Mouse (Mus musculus) hindbrain, embryonic 14.5 days (tissue): ENCODE measurements around the gene Mcl1. TPM values are rescaled to one million over a fixed set of nuclear protein-coding genes. Genes with fewer than 3 reads are reported as not detected.

Experiments used
- ATAC-seq: fragments of 200-750 bp; cut with Nextera tagmentation; 2 replicates; pipeline ENCODE4 v1.8.0; 2017; ENCODE audit warnings: moderate number of reproducible peaks, mild to moderate bottlenecking, moderate TSS enrichment, moderate library complexity; ENCODE audit not compliant: low FRiP score
- DNase-seq: peaks from one replicate; pipeline ENCODE4 v3.0.0-alpha.2; 2015; ENCODE audit warnings: low spot score
- H3K27ac ChIP-seq: fragments of 300-500 bp; sonication (generic); 2 replicates; pipeline ENCODE4 v1.5.1; 2014; ENCODE audit warnings: mild to moderate bottlenecking, moderate library complexity
- H3K27me3 ChIP-seq: fragments of 300-500 bp; sonication (generic); 2 replicates; pipeline ENCODE4 v1.6.1; 2014; ENCODE audit warnings: mild to moderate bottlenecking, low read length, mixed read lengths; ENCODE audit not compliant: control insufficient read depth, insufficient read depth
- H3K36me3 ChIP-seq: fragments of 300-500 bp; sonication (generic); replicated peaks from 2 replicates; pipeline ENCODE4 v1.6.1; 2014; ENCODE audit not compliant: control insufficient read depth, insufficient read depth
- H3K4me1 ChIP-seq: fragments of 300-500 bp; sonication (generic); replicated peaks from 2 replicates; pipeline ENCODE4 v1.6.1; 2014; ENCODE audit warnings: antibody characterized with exemption, low read length, mixed read lengths; ENCODE audit not compliant: control insufficient read depth, insufficient read depth
- H3K4me2 ChIP-seq: fragments of 300-500 bp; sonication (generic); replicated peaks from 2 replicates; pipeline ENCODE4 v1.6.1; 2014; ENCODE audit warnings: mild to moderate bottlenecking, moderate library complexity
- H3K4me3 ChIP-seq: fragments of 300-500 bp; sonication (generic); replicated peaks from 2 replicates; pipeline ENCODE4 v1.5.1; 2014; ENCODE audit warnings: mild to moderate bottlenecking, low read length
- H3K9ac ChIP-seq: fragments of 300-500 bp; sonication (generic); 2 replicates; pipeline ENCODE4 v1.6.1; 2014
- H3K9me3 ChIP-seq: fragments of 300-500 bp; sonication (generic); 2 replicates; pipeline ENCODE4 v1.6.1; 2016; ENCODE audit warnings: low read length; ENCODE audit not compliant: control insufficient read depth
- WGBS: fragments of 180-500 bp; shearing (Covaris S2); extraction: QIAGEN DNeasy Blood & Tissue Kit; methylation state at CpG from one replicate; pipeline ENCODE4 v1.1.7; 2014; 5-methylcytosine and 5-hydroxymethylcytosine counted together
- polyA plus RNA-seq: library from polyadenylated mRNA; unstranded; fragments of >200 nt; fragmentation: Nextera tagmentation; extraction: Ambion mirVana; gene quantifications from 2 replicates; pipeline ENCODE4 v1.2.1, GENCODE M21; 2014

Mcl1 gene
- polyA plus RNA-seq, 1 experiment from 2014 or later: 60.3 TPM

DNA sequence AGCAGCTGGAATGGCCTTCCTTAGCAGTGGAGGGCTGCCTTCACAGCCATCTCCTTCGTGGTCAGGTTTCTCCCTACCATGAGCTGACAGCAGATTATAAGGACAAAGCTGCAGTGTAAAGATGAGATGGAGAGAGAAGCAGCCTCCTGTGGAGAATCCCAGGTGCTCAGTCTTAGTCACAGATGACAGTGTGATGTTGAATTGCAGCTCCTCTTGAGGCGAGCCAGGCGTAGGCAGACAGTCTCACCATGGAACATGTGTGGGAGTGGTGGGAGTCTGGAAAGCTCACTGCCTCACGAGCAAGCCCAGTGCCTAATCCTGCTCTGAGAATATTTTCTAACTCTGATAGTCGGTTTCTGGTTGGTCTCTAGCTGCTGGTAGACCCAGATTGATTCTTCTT lies 30.8 kb upstream of the Mcl1 start:
- 92% methylated on average over 5 of the region's 5 CpGs for WGBS
- no peak for ATAC-seq

DNA sequence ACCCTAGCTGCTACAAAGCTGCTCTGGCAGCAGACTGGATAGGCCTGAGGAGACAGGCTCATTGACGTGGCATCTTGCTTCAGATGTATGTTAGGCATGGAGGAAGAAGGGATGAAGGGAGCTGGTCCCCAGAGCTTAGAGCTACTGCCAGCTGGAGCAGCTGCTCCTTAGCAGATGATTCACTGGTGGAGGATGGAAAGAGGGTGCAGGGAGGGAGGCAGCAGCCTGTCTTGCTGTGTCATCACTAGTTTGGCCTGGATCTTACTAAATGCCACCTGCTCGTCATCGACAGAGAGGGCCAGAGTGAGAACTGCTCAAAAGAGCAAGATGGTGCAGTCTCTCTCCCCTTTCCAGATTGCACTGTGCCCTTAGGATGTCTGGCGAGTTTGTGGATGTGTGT lies 28.8 kb upstream of the Mcl1 start:
- H3K27ac ChIP-seq: no peak overlapping the region
- no peak overlapping the region for H3K4me3 ChIP-seq
- H3K4me2 ChIP-seq: no peak overlapping the region
- peaks cover 13% of the 10 kb centered on the region for H3K4me1 ChIP-seq
- ATAC-seq (no peak), DNase-seq (no peak)
- peaks cover 84% of the 10 kb centered on the region for H3K36me3 ChIP-seq
- WGBS: 82% methylated on average over 4 of the region's 4 CpGs
- no peaks in the 10 kb centered on the region for H3K9me3 ChIP-seq
- no peaks in the 10 kb centered on the region for H3K27me3 ChIP-seq
- no peak overlapping the region for H3K9ac ChIP-seq

More for the DNA sequence above, 30.8 kb upstream of the Mcl1 start:
- DNase-seq: no peak
- no peak overlapping the region for H3K4me2 ChIP-seq
- H3K27me3 ChIP-seq: no peaks in the 10 kb centered on the region
- no peak overlapping the region for H3K9ac ChIP-seq
- H3K4me3 ChIP-seq: no peak overlapping the region
- no peaks in the 10 kb centered on the region for H3K9me3 ChIP-seq
- H3K36me3 ChIP-seq: peaks cover 64% of the 10 kb centered on the region
- peaks cover 13% of the 10 kb centered on the region for H3K4me1 ChIP-seq
- H3K27ac ChIP-seq: no peak overlapping the region

DNA sequence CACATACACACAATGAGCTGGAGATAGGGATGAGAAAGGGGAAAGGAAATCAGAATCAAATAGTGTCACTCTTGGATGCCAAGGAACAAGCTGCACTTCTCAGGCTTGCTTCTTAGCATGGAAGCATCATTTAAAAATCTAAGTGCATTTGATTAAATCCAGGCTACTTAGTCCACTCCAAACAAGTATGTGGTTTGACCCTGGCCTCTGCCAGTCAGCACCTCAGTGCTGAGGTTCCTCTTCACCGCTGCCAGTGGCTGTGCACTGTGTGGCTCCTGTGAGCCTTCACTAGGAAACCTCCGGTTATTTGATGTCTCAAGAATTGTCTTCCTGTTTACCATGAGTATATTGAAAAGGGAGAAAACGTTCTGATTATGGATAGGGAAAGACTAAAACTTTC lies 27.7 kb upstream of the Mcl1 start:
- 88% methylated on average over 3 of the region's 3 CpGs for WGBS
- Histone ChIP-seq H3K36me3 (peaks cover 94% of the 10 kb centered on the region), H3K9me3 (no peaks in the 10 kb centered on the region), H3K27ac (no peak overlapping the region), H3K4me2 (no peak overlapping the region), H3K4me3 (no peak overlapping the region), H3K27me3 (no peaks in the 10 kb centered on the region), H3K4me1 (peaks cover 10% of the 10 kb centered on the region), H3K9ac (no peak overlapping the region)
- DNase-seq (no peak), ATAC-seq (no peak)

DNA sequence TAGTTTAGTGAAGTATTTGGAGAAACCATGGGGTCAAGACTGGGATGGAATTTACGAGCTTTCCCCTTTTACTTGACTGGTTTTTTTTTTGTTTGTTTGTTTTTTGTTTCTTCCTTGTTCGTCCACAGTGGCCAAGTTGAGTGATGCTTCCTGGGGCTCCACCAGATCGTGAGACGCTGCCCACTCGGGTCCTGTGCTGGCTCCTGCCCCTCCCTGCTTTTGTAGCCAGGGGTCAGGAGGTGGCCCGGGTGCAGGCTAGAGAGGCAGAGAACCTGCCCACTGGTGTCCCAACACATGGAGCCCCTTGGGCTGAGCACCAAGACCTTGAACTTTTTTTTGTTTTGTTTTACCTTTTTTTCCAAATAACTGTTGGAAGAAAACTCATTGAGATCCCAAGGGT lies 27.3 kb upstream of the Mcl1 start:
- ATAC-seq (no peak), DNase-seq (no peak)
- H3K36me3 ChIP-seq: peaks cover 97% of the 10 kb centered on the region
- H3K27me3 ChIP-seq: no peaks in the 10 kb centered on the region
- H3K4me1 ChIP-seq: peaks cover 5% of the 10 kb centered on the region
- no peak overlapping the region for H3K4me2 ChIP-seq
- WGBS: 76% methylated on average over 6 of the region's 6 CpGs
- no peak overlapping the region for H3K9ac ChIP-seq
- no peaks in the 10 kb centered on the region for H3K9me3 ChIP-seq
- no peak overlapping the region for H3K4me3 ChIP-seq
- H3K27ac ChIP-seq: no peak overlapping the region

DNA sequence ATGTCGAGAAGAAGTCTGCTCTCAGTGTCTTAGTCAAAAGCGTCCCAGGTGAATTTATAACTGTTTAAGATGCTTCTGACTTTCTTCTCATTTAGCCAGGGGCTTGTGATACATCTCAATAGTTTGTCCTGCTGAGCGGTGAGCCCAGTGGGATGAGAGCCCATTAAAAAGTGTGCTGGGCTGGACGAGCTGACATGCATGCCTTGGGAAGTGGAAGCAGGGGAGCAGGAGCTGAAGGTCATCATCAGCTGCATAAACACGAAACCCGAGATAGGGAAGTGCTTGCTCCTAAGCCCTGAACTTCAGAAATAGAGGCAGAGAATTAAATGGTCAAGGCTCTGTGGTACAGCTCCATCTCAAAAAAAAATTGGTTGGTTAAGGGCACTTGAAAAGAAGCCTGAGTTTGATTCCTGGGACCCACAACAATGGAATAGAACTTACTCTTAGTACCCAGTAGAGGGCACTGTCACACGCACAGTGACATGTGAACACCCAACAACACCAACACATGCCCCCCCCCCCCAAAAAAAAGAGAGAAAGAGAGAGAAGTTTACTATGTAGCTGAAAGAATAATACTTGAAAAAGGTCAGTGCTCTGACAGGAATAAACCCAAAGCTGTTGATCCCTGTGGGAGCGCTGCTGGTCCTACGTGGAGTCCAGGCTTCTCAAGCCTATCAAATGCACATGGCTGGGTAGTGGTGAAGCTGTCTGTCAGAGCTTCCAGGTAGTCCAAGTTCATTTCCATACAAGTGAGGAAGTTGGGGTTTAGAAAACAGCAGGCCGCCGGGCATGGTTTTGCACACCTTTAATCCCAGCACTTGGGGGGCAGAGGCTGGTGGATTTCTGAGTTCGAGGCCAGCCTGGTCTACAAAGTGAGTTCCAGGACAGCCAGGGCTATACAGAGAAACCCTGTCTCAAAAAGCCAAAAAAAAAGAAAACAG lies 25.7 kb upstream of the Mcl1 start:
- H3K9ac ChIP-seq: no peak overlapping the region
- no peak overlapping the region for H3K4me3 ChIP-seq
- no peaks in the 10 kb centered on the region for H3K27me3 ChIP-seq
- H3K27ac ChIP-seq: no peak overlapping the region
- DNase-seq (peak; percentile 49), ATAC-seq (no peak)
- peaks cover 96% of the 10 kb centered on the region for H3K36me3 ChIP-seq
- 80% methylated on average over 12 of the region's 12 CpGs for WGBS
- H3K9me3 ChIP-seq: no peaks in the 10 kb centered on the region
- H3K4me2 ChIP-seq: no peak overlapping the region
- no peaks in the 10 kb centered on the region for H3K4me1 ChIP-seq

DNA sequence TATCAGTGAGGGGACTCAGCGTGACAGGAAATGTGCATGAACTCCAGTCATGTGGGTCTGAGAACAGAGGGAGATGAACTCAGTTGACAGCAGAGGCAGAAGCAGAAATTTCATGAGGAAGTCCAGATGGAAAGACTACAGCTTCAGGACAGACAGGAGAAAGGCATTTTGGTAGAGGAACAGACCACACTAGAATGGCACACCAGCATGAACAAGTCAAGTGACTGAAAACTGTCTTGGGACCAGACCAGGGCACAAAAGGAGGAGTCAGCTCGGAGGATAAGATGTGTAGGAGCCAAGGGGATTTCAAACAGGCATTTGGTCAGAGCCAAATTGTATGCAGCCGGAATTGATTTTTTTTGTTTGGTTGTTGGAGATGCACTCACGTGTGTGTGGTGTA lies 23.0 kb upstream of the Mcl1 start:
- no peaks in the 10 kb centered on the region for H3K27me3 ChIP-seq
- no peak for ATAC-seq
- no peak overlapping the region for H3K4me2 ChIP-seq
- H3K9me3 ChIP-seq: no peaks in the 10 kb centered on the region
- no peak for DNase-seq
- no peak overlapping the region for H3K4me3 ChIP-seq
- H3K36me3 ChIP-seq: peaks cover 78% of the 10 kb centered on the region
- H3K27ac ChIP-seq: no peak overlapping the region
- H3K4me1 ChIP-seq: no peaks in the 10 kb centered on the region
- no peak overlapping the region for H3K9ac ChIP-seq
- 81% methylated on average over 4 of the region's 4 CpGs for WGBS

DNA sequence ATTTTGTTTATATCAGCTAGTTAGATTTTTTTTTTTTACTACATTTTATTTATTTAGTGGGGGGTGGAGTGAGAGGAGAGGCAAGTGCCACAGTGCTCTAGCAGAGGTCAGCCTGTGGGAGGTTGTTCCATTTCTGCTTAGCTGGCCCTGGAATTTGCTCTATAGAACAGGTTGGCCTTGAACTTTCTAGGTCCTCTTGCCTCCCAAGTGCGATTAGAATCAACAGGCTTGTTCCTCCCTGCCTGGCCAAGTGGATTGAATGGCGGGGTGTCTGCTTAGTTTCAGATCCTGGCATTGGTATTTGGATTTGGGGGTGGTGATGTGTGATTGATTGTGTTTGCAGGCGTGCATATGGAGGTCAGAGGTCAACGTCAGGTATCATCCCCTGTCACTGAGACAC lies 22.5 kb upstream of the Mcl1 start:
- H3K27me3 ChIP-seq: no peaks in the 10 kb centered on the region
- H3K9ac ChIP-seq: no peak overlapping the region
- no peak overlapping the region for H3K4me2 ChIP-seq
- ATAC-seq: no peak
- H3K4me3 ChIP-seq: no peak overlapping the region
- H3K36me3 ChIP-seq: peaks cover 74% of the 10 kb centered on the region
- DNase-seq: no peak
- H3K27ac ChIP-seq: no peak overlapping the region
- H3K9me3 ChIP-seq: no peaks in the 10 kb centered on the region
- no peaks in the 10 kb centered on the region for H3K4me1 ChIP-seq
- WGBS: 86% methylated on average over 4 of the region's 4 CpGs

DNA sequence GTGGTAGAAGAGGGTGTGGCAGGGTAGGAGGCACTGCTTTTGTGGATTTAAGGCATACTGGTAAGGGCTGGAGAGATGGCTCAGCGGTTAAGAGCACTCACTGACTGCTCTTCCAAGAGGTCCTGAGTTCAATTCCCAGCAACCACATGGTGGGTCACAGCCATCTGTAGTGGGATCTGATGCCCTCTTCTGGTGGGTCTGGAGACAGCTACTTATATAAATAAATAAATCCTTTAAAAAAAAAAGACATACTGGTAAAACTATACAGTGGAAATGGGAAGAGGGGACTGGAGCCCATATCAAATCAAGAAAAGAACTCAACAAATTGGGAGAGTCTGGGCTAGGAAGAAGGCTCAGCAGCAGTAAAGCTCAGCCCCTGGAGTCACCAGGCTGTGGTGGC lies 18.9 kb upstream of the Mcl1 start:
- H3K27me3 ChIP-seq: no peaks in the 10 kb centered on the region
- no peak overlapping the region for H3K4me2 ChIP-seq
- H3K4me1 ChIP-seq: no peaks in the 10 kb centered on the region
- no peak overlapping the region for H3K9ac ChIP-seq
- no peak for ATAC-seq
- H3K9me3 ChIP-seq: no peaks in the 10 kb centered on the region
- peaks cover 38% of the 10 kb centered on the region for H3K36me3 ChIP-seq
- 77% methylated on average over 1 of the region's 1 CpGs for WGBS
- H3K27ac ChIP-seq: no peak overlapping the region
- no peak for DNase-seq
- H3K4me3 ChIP-seq: no peak overlapping the region

DNA sequence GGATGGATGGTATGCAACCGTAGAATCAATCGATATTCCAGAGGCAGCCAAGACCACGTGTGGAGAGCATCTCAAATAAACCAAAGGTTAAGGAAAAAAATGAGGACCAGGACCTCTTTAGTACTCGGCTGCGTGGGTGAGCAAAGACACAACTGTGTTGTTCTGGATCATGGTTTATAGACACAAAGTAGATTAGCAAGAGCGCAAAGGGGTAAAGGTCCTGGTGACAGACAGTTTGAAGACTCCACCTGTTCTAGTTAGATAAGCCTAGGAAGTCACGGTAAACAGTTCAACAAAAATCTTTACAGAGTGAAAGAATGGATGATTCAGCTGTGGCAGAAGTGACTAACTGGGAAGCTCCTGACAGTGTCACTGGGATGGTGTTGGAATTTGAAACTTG lies 15.5 kb upstream of the Mcl1 start:
- H3K9me3 ChIP-seq: no peaks in the 10 kb centered on the region
- H3K4me1 ChIP-seq: no peaks in the 10 kb centered on the region
- WGBS: 91% methylated on average over 7 of the region's 7 CpGs
- peaks cover 8% of the 10 kb centered on the region; the same call in 1 of the 2 replicates for H3K36me3 ChIP-seq
- H3K27ac ChIP-seq: no peak overlapping the region
- H3K27me3 ChIP-seq: no peaks in the 10 kb centered on the region
- no peak overlapping the region for H3K9ac ChIP-seq
- DNase-seq (no peak), ATAC-seq (no peak)
- H3K4me2 ChIP-seq: no peak overlapping the region
- H3K4me3 ChIP-seq: no peak overlapping the region
